Mouse (Mus musculus): ENCODE data around the gene Thrap3. TPM values are rescaled to one million over a fixed set of nuclear protein-coding genes. Genes with fewer than 3 reads are reported as not detected.

Thrap3 gene
- polyA plus RNA-seq, 1 experiment from 2014 or later, result 139 TPM

DNA sequence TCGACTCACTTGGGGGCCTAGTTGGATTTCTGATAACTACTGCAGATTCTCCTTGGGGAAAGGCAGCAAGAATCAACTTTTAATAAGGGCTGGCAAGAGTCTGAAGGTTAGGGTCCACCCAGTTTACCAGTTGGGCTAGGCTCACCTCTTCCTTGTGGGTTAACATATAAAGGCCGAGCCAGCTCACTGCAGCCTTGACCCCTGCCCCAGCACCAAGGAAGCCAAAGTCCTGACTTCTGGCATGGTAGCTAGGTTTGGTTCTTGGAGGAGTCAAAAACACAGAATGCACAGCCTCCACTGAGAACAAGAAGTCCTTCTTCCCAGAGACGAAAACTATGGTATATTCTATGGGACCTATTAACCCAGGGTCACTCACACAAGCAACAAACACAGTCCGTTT is 38.9 kb downstream of the Thrap3 start:
- no peak overlapping the region for H3K4me3 ChIP-seq (replicated peaks; ENCODE audit: low read length)
- no peak for DNase-seq (ENCODE audit: low spot score)
- H3K36me3 ChIP-seq (replicated peaks; ENCODE audit: control insufficient read depth, insufficient read depth), result peaks cover 34% of the 10 kb centered on the region
- H3K9me3 ChIP-seq (ENCODE audit: control insufficient read depth, low read length), result no peaks in the 10 kb centered on the region
- H3K4me1 ChIP-seq (replicated peaks; ENCODE audit: control insufficient read depth, insufficient read depth, low read length), result peaks cover 9% of the 10 kb centered on the region; the same call in 1 of the 2 replicates
- no peak for ATAC-seq (ENCODE audit: low FRiP score)
- no peak overlapping the region for H3K9ac ChIP-seq
- no peaks in the 10 kb centered on the region for H3K27me3 ChIP-seq (ENCODE audit: control insufficient read depth, insufficient read depth, low read length)
- H3K27ac ChIP-seq, result no peak overlapping the region
- no peak overlapping the region for H3K4me2 ChIP-seq (replicated peaks)
- WGBS, result 63% methylated on average over 4 of the region's 4 CpGs

GRCm38 (mm10) chr4:126163067-126163659 is 39.4 kb downstream of the Thrap3 start, which contains the start of gene Sh3d21:
Gene Sh3d21, minus strand, starts transcription at chr4:126163491.
- 0 out of 2 replicates have a peak, but pooled peaks have one; percentile 9 for ATAC-seq (ENCODE audit: low FRiP score)
- H3K4me2 ChIP-seq (replicated peaks), result peak within 1 kb of the TSS; percentile 97
- no peak for DNase-seq (ENCODE audit: low spot score)
- H3K27me3 ChIP-seq (ENCODE audit: control insufficient read depth, insufficient read depth, low read length), result no peaks in the 10 kb centered on the region
- H3K36me3 ChIP-seq (replicated peaks; ENCODE audit: control insufficient read depth, insufficient read depth), result peaks cover 29% of the 10 kb centered on the region
- H3K4me3 ChIP-seq (replicated peaks; ENCODE audit: low read length), result peak within 1 kb of the TSS; percentile 46
- H3K4me1 ChIP-seq (replicated peaks; ENCODE audit: control insufficient read depth, insufficient read depth, low read length), result peaks cover 9% of the 10 kb centered on the region; the same call in 1 of the 2 replicates
- 0 out of 2 replicates have a peak within 1 kb of the TSS, but pooled peaks have one; percentile 32 for H3K27ac ChIP-seq
- H3K9me3 ChIP-seq (ENCODE audit: control insufficient read depth, low read length), result no peaks in the 10 kb centered on the region
- 9% methylated on average over 22 of the region's 22 CpGs for WGBS
- H3K9ac ChIP-seq, result peak within 1 kb of the TSS; percentile 71

GRCm38 (mm10) chr4:126162544-126163066 is 40.0 kb downstream of the Thrap3 start:
- peaks cover 24% of the 10 kb centered on the region for H3K36me3 ChIP-seq (replicated peaks; ENCODE audit: control insufficient read depth, insufficient read depth)
- H3K9ac ChIP-seq, result peak overlapping the region; percentile 71
- peak overlapping the region; percentile 46 for H3K4me3 ChIP-seq (replicated peaks; ENCODE audit: low read length)
- H3K4me2 ChIP-seq (replicated peaks), result peak overlapping the region; percentile 97
- no peaks in the 10 kb centered on the region for H3K9me3 ChIP-seq (ENCODE audit: control insufficient read depth, low read length)
- ATAC-seq (ENCODE audit: low FRiP score), result peak; percentile 89
- H3K27ac ChIP-seq, result 0 out of 2 replicates have a peak overlapping the region, but pooled peaks have one; percentile 32
- peaks cover 9% of the 10 kb centered on the region; the same call in 1 of the 2 replicates for H3K4me1 ChIP-seq (replicated peaks; ENCODE audit: control insufficient read depth, insufficient read depth, low read length)
- whole genome bisulfite sequencing, result under 1% methylated on average over 44 of the region's 44 CpGs
- DNase-seq (ENCODE audit: low spot score), result peak; percentile 71
- H3K27me3 ChIP-seq (ENCODE audit: control insufficient read depth, insufficient read depth, low read length), result no peaks in the 10 kb centered on the region

DNA sequence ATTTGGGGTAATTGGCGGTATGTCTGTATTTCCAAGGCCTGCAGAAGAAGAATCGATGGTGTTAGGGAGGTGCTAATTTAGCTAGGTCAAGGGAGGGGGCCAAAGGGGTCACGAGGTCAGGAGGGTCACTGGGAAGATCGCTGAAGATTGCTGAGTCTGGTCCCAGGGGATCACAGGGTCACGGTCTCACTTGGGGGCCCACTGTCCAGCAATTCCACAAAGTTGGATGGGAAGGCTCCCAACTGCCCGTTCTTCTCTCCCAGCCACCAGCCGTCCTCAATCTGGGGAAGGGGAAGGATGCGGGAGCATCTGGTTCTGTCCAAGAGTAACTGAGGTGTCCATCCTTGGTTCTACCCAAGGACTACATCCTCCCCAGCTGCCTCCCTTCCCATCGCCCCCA is 40.6 kb downstream of the Thrap3 start:
- peaks cover 19% of the 10 kb centered on the region for H3K36me3 ChIP-seq (replicated peaks; ENCODE audit: control insufficient read depth, insufficient read depth)
- no peak for DNase-seq (ENCODE audit: low spot score)
- no peak overlapping the region for H3K27ac ChIP-seq
- ATAC-seq (ENCODE audit: low FRiP score), result no peak
- H3K9ac ChIP-seq, result no peak overlapping the region
- H3K27me3 ChIP-seq (ENCODE audit: control insufficient read depth, insufficient read depth, low read length), result no peaks in the 10 kb centered on the region
- peak overlapping the region; percentile 46 for H3K4me3 ChIP-seq (replicated peaks; ENCODE audit: low read length)
- peaks cover 9% of the 10 kb centered on the region; the same call in 1 of the 2 replicates for H3K4me1 ChIP-seq (replicated peaks; ENCODE audit: control insufficient read depth, insufficient read depth, low read length)
- WGBS, result 65% methylated on average over 8 of the region's 9 CpGs
- no peaks in the 10 kb centered on the region for H3K9me3 ChIP-seq (ENCODE audit: control insufficient read depth, low read length)
- peak overlapping the region; percentile 97 for H3K4me2 ChIP-seq (replicated peaks)

- Histone ChIP-seq H3K4me2 (replicated peaks) (no peak overlapping the region), H3K9ac (no peak overlapping the region), H3K9me3 (ENCODE audit: control insufficient read depth, low read length) (no peaks in the 10 kb centered on the region), H3K27ac (no peak overlapping the region), H3K4me1 (replicated peaks; ENCODE audit: control insufficient read depth, insufficient read depth, low read length) (peaks cover 9% of the 10 kb centered on the region; the same call in 1 of the 2 replicates), H3K27me3 (ENCODE audit: control insufficient read depth, insufficient read depth, low read length) (no peaks in the 10 kb centered on the region), H3K4me3 (replicated peaks; ENCODE audit: low read length) (no peak overlapping the region), H3K36me3 (replicated peaks; ENCODE audit: control insufficient read depth, insufficient read depth) (peaks cover 13% of the 10 kb centered on the region)
- DNase-seq (ENCODE audit: low spot score) (no peak), ATAC-seq (ENCODE audit: low FRiP score) (no peak)
- WGBS, result 90% methylated on average over 6 of the region's 6 CpGs
These were observed 41.1 kb downstream of the Thrap3 start for GRCm38 (mm10) chr4:126161456-126161855.

- Histone ChIP-seq H3K4me2 (replicated peaks) (no peak overlapping the region), H3K9ac (no peak overlapping the region), H3K4me1 (replicated peaks; ENCODE audit: control insufficient read depth, insufficient read depth, low read length) (peaks cover 9% of the 10 kb centered on the region; the same call in 1 of the 2 replicates), H3K36me3 (replicated peaks; ENCODE audit: control insufficient read depth, insufficient read depth) (0 out of 2 replicates have a peak, but pooled peaks cover 8% of the 10 kb centered on the region), H3K9me3 (ENCODE audit: control insufficient read depth, low read length) (no peaks in the 10 kb centered on the region), H3K27ac (no peak overlapping the region), H3K4me3 (replicated peaks; ENCODE audit: low read length) (no peak overlapping the region), H3K27me3 (ENCODE audit: control insufficient read depth, insufficient read depth, low read length) (no peaks in the 10 kb centered on the region)
- no peak for DNase-seq (ENCODE audit: low spot score)
- WGBS, result 93% methylated on average over 8 of the region's 8 CpGs
- ATAC-seq (ENCODE audit: low FRiP score), result no peak
These were observed 41.6 kb downstream of the Thrap3 start for GRCm38 (mm10) chr4:126160981-126161380.

DNA sequence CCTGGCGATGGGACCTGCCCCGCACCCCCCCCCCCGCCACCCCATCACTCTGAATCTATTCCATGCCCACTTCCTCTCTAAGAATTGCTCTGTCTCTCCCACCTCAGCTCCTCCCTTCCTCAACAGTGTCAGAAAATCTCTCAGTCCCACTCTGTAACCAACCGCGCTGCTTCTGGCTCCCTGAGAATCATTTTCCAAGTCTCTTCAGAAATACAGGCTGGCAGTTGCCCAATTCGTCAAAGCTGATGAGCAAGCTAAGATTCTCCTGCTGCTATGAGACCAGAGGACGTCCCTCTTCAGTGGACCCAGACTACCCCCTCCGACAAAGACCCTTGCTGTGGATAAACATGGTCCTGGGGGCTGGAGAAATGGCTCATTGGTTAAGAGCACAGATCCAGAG is 43.1 kb downstream of the Thrap3 start:
- peaks cover 9% of the 10 kb centered on the region; the same call in 1 of the 2 replicates for H3K4me1 ChIP-seq (replicated peaks; ENCODE audit: control insufficient read depth, insufficient read depth, low read length)
- H3K36me3 ChIP-seq (replicated peaks; ENCODE audit: control insufficient read depth, insufficient read depth), result no peaks in the 10 kb centered on the region
- no peak overlapping the region for H3K27ac ChIP-seq
- DNase-seq (ENCODE audit: low spot score), result no peak
- H3K4me2 ChIP-seq (replicated peaks), result no peak overlapping the region
- WGBS, result 72% methylated on average over 8 of the region's 8 CpGs
- H3K9ac ChIP-seq, result no peak overlapping the region
- H3K4me3 ChIP-seq (replicated peaks; ENCODE audit: low read length), result no peak overlapping the region
- ATAC-seq (ENCODE audit: low FRiP score), result no peak
- H3K9me3 ChIP-seq (ENCODE audit: control insufficient read depth, low read length), result no peaks in the 10 kb centered on the region
- no peaks in the 10 kb centered on the region for H3K27me3 ChIP-seq (ENCODE audit: control insufficient read depth, insufficient read depth, low read length)

- Histone ChIP-seq H3K27me3 (ENCODE audit: control insufficient read depth, insufficient read depth, low read length) (no peaks in the 10 kb centered on the region), H3K27ac (no peak overlapping the region), H3K4me3 (replicated peaks; ENCODE audit: low read length) (no peak overlapping the region), H3K4me2 (replicated peaks) (no peak overlapping the region), H3K9me3 (ENCODE audit: control insufficient read depth, low read length) (no peaks in the 10 kb centered on the region), H3K4me1 (replicated peaks; ENCODE audit: control insufficient read depth, insufficient read depth, low read length) (peaks cover 3% of the 10 kb centered on the region; the same call in 1 of the 2 replicates), H3K36me3 (replicated peaks; ENCODE audit: control insufficient read depth, insufficient read depth) (no peaks in the 10 kb centered on the region), H3K9ac (no peak overlapping the region)
- no peak for ATAC-seq (ENCODE audit: low FRiP score)
- 89% methylated on average over 6 of the region's 6 CpGs for WGBS
- no peak for DNase-seq (ENCODE audit: low spot score)
These were observed 45.0 kb downstream of the Thrap3 start for GRCm38 (mm10) chr4:126157562-126157961.

GRCm38 (mm10) chr4:126156617-126157016 is 45.9 kb downstream of the Thrap3 start:
- Histone ChIP-seq H3K4me2 (replicated peaks) (no peak overlapping the region), H3K9me3 (ENCODE audit: control insufficient read depth, low read length) (no peaks in the 10 kb centered on the region), H3K4me3 (replicated peaks; ENCODE audit: low read length) (no peak overlapping the region), H3K36me3 (replicated peaks; ENCODE audit: control insufficient read depth, insufficient read depth) (no peaks in the 10 kb centered on the region), H3K9ac (no peak overlapping the region), H3K27ac (no peak overlapping the region), H3K4me1 (replicated peaks; ENCODE audit: control insufficient read depth, insufficient read depth, low read length) (no peaks in the 10 kb centered on the region), H3K27me3 (ENCODE audit: control insufficient read depth, insufficient read depth, low read length) (no peaks in the 10 kb centered on the region)
- WGBS, result 59% methylated on average over 5 of the region's 5 CpGs
- no peak for DNase-seq (ENCODE audit: low spot score)
- ATAC-seq (ENCODE audit: low FRiP score), result no peak

Measured in hindbrain, embryonic 14.5 days (tissue).